Mouse (Mus musculus): Measurements from ENCODE around the gene Zfp385a.

Gene Zfp385a

GRCm38 (mm10) chr15:103313495-103314095 lies 26.3 kb downstream of the Zfp385a start:
- intact Hi-C loops (cut with DNase I) = loop anchor here (10.0 kb wide), 1 partner anchor 329 kb away; no protein-coding TSS in a partner anchor

- intact Hi-C loops (cut with DNase I) = loop anchor here (10.0 kb wide), 1 partner anchor 326 kb away; no protein-coding TSS in a partner anchor
Observed at GRCm38 (mm10) chr15:103310365-103310910, 29.5 kb downstream of the Zfp385a start, which contains the start of gene Gpr84. Gene Gpr84, minus strand, starts transcription at chr15:103310612.

- intact Hi-C loops (cut with DNase I) = loop anchor here (5.0 kb wide), 1 partner anchor 122 kb away; no protein-coding TSS in a partner anchor
Observed at GRCm38 (mm10) chr15:103308876-103309580, 30.9 kb downstream of the Zfp385a start.

GRCm38 (mm10) chr15:103308056-103308875 lies 31.6 kb downstream of the Zfp385a start:
- intact Hi-C loops (cut with DNase I) = loop anchor here (5.0 kb wide), 1 partner anchor 121 kb away; no protein-coding TSS in a partner anchor

GRCm38 (mm10) chr15:103307125-103307524 lies 32.8 kb downstream of the Zfp385a start:
- intact Hi-C loops (cut with DNase I) = loop anchor here (2.0 to 5.0 kb wide), 3 partner anchors 22 to 120 kb away; no protein-coding TSS in a partner anchor

- intact Hi-C loops (cut with DNase I) = loop anchor here (2.0 to 5.0 kb wide), 3 partner anchors 21 to 119 kb away; no protein-coding TSS in a partner anchor
Observed at GRCm38 (mm10) chr15:103305792-103306645, 33.9 kb downstream of the Zfp385a start.

GRCm38 (mm10) chr15:103305070-103305678 lies 34.7 kb downstream of the Zfp385a start:
- intact Hi-C loops (cut with DNase I) = loop anchor here (5.0 kb wide), 1 partner anchor 118 kb away; no protein-coding TSS in a partner anchor

- intact Hi-C loops (cut with DNase I) = no loop called here
Observed at GRCm38 (mm10) chr15:103304616-103304969, 35.3 kb downstream of the Zfp385a start.

GRCm38 (mm10) chr15:103303916-103304615 lies 35.8 kb downstream of the Zfp385a start:
- intact Hi-C loops (cut with DNase I) = no loop called here

- intact Hi-C loops (cut with DNase I) = no loop called here
Observed at GRCm38 (mm10) chr15:103302341-103303021, 37.4 kb downstream of the Zfp385a start.

GRCm38 (mm10) chr15:103301547-103302340 lies 38.1 kb downstream of the Zfp385a start:
- intact Hi-C loops (cut with DNase I) = no loop called here

GRCm38 (mm10) chr15:103301046-103301445 lies 38.8 kb downstream of the Zfp385a start:
- intact Hi-C loops (cut with DNase I) = no loop called here

GRCm38 (mm10) chr15:103300560-103300959 lies 39.3 kb downstream of the Zfp385a start:
- intact Hi-C loops (cut with DNase I) = no loop called here

GRCm38 (mm10) chr15:103300067-103300471 lies 39.8 kb downstream of the Zfp385a start:
- intact Hi-C loops (cut with DNase I) = no loop called here

- intact Hi-C loops (cut with DNase I) = no loop called here
Observed at GRCm38 (mm10) chr15:103299644-103300043, 40.2 kb downstream of the Zfp385a start.

- intact Hi-C loops (cut with DNase I) = no loop called here
Observed at GRCm38 (mm10) chr15:103298861-103299616, 40.9 kb downstream of the Zfp385a start.

- intact Hi-C loops (cut with DNase I) = no loop called here
Observed at GRCm38 (mm10) chr15:103298026-103298425, 41.9 kb downstream of the Zfp385a start.
